Mouse (Mus musculus) ES-CJ7 (cell line): ENCODE results near the gene Tex26.
A peak's percentile ranks its signal among the peaks of the same experiment; 100 is the strongest.

ENCODE experiments used
- DNase-seq: peaks from one replicate; pipeline ENCODE4 v3.0.0; 2011; ENCODE audit warnings: low read depth, low spot score

Tex26 gene

DNA sequence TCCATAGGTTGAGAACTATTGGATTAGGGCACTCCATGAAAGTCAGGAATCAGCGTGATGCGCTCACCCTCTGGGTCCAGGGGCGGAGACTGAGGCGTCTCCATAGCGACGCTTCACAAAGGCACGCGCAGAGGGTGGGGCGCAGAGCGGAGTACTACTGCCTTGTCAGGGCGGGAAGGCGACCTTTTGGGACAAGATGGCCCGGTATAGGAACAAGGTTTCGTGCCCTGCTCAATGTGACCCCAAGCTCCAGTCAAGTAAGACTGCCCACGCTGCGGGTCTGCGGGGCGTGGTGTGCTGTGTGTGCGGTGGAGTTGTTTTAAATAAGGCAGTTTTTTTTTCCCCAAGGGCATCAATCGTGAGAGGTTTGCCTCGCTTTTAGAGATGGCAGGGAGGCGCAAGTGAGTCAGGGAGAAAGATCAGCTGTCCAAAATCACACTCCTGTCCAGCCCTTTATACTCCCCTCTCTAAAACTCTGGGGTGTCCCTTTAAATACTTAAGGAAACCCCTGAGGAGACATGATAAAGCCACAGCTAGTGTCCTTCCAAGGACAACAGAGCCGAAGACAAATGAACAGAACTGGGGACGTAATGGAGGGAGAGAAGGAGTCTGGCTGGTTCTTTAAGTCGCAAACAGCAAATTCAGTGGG lies at the start of gene Tex26:
Tex26 (plus strand) TSS at position 130 of the 649 bp plus-strand sequence.
- peak; percentile 89 for DNase-seq

DNA sequence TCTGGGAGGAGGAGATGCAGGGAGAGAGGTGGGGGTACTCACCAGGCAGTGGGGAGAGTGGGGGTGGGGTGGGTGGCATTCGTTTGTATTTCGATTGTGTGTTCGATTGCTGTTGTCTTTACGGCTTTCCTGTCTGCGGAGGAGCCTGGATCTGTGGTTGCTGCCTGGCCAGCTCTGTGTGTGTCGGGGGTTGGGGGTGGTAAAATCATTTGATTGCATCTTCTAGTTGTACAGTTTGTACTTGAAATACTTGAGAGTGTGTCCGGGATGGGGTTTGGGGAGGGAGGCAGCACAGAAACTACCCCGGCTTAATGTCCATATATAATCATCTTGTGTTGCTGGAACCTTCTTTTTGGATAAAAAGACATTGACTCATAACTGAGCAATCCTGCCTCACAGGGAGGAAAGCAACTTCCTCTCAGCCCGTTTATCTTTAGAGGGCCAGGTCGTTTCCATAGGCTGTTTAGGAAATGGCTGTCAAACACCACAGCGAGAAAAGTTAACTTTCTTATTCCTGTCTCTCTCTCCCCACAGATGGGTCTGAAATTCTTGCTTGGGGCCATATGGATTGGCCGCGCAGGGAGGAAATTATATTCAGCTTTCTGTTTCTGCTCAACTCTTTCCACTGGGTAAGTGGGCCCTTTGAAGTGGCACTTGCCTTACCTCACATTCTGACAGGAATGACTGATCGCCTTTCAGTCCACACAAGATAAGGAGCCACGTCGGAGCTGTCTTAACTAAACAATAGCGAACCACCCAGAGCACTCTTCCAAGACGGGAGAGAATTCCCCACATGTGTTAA lies 47.7 kb upstream of the Tex26 start:
- DNase-seq = no peak

DNA sequence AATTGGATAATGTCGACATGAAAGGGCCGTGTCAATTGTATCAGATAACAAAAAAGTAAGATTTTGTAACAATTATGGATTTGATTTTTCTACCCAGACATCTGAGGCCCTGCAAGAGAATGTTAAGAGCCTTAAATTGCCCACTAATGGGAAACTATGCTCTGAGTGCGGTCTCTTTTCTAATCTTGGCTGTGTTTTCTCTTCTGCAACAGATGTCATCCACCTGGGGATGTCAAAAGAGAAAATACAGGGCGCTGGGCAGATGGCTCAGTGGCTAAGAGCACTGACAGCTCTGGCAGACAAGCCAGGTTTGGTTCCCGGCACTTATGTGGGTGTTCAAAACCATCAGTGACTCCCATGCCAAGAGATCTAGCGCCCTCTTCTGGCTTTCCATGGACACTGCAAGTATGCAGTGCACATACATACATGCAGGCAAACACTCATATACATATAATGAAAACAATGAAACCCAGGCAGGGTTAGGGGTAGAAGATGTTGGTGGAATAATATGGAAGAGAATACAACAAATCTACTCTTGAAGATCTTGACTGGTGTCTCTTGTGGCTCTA lies 47.0 kb upstream of the Tex26 start:
- peak; percentile 38 for DNase-seq

DNA sequence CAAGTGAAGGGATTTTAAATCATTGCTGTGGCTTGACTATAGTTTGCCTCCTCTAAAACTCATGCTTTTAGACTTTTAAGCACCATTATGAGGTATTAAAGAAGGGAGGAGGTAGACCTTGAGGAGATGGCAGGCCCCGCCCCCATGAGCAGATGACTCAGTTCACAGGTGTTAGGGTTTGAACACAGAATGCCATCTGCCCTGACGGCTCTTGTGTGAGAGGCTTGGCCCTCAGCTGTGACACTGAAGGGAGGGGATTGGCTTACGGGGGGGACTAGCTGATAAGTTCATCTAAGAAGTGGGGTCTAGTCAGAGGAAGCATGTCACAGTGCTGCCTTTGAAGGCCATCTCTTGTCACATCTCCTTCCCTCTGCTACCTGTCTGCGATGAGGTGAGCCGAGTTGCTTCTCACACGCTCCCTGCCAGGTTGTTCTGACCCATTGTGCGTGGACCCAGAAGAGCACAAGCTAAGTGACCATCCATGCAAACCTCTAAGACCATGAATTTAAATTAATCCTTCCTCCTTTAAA lies 37.9 kb upstream of the Tex26 start:
- no peak for DNase-seq

DNA sequence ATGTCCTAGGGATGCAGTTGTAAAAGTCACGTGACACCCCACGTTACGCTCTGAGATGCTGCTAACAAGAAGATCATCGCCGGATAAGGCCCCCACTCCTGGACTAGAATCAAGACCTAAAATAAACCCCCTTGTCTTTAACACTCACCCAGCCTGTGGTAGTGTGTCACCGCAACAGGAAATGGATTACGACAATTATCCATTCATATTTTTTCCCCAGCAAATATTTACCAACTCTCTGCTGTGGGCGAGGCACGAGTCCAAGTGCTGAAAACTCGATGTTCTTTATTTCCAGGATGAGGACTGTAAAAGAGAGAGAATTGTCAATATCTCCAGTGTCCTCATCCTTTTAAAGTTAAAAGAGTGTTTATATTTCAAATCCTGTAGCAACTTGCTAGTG lies 37.4 kb upstream of the Tex26 start:
- no peak for DNase-seq

DNA sequence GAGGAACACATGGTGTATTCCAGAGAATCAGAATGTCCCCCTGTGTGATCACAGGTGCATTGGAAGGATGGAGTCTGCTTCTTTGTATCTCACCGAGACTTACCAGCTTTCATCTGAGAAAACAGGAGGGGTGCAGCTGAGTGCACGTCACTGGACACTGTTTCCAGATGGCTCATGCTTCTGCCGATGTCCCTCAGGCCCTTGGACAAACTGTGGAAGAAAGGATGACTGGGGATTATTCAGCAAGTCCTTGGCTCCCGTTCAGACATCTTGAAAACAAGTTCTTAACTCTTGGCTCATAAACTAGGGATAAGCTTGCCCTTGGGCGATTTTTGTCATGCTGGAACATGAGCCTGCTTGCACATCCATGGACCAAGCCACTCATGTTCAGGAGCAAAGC lies 36.1 kb upstream of the Tex26 start:
- DNase-seq = no peak

DNA sequence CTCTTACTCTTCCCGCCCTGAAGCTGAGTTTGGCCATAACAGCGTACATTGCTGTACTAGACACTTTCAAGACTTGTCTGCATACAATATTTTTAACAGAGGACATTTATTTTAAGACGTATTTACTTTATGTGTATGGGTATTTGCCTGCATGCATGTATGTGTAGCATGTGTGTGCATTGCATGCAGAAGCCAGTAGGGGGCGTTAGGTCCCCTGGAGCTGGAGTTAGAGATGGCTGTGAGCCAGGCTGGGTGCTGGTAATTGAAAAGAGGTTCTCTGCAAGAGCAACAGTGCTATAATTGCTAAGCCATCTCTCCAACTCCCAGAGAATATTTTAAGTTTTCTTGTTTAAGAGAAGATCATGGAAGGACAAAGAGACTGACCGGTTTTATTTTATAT lies 34.8 kb upstream of the Tex26 start:
- no peak for DNase-seq

DNA sequence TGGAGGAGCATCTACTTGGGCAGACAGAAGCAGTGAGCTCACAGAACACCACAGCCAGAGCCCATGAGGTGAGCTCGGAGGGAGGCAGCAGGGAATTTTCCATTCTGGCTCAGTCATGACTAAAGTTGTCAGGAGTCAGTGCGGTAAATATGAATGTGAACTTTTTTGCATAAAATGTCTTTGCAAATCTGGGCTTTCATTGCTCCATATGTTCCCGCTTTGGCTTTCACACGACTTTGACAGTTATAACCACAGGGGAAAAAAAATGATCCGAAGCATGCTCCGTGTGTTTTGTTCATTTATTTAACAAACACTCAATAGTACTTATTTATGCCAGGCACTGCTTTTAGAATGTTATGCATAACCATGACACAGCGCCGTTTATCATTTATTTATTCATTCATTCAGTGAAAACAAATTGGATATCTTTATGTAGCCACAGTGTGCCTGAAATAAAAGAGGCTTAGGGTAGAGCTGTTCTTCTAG lies 32.6 kb upstream of the Tex26 start:
- DNase-seq = no peak

DNA sequence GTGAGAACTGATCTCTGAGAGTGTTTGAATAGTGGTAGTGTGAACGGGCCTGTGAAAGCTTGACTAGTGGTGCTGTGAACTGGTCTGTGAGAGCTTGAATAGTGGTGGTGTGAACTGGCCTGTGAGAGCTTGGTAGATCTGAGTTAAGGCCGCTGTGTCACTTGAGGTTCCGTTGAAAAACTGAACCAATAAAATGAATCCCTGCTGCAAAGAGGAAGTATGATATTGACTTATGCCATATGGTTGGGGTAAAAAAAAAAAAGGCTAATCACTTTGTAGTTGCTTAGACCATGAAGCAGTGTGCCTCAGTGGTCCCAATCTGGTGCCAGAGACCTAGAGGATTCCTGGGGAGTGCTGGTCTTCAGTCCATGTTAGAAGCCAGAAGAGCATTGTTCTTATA lies 30.0 kb upstream of the Tex26 start:
- no peak for DNase-seq

DNA sequence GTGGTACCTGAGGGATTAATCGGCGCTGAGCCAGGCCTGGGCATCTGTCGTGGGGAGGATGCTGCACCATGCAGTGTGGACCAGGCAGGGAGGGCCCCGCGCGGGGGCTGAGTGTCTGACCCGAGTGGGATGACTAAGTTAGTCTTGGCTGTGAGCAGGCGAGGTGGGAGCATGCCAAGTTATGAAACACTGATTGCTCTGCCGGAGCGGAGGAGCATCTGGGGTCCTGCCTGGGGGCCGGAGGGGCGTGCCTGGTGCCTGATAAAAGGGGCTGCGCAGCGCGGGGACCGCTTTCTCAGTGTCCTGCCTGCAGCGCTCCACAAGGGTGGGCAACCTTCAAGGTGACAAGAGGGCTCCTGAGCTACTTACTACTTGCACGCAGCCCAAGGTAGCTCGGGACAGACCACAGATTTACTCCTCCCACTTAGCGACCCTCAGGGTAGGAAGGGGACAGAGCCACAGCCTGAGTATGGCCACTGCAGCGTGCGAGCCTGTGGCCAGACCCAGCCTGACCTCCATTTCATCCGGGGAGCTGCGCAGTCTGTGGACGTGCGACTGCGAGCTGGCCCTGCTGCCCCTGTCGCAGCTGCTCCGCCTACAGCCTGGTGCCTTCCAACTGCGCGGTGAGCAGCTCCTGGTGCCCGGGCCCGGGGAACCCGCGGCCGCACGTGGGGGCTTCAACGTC lies 27.8 kb upstream of the Tex26 start, which contains the start of gene Medag:
Medag (plus strand) TSS at position 241 of the 685 bp plus-strand sequence.
- no peak for DNase-seq

DNA sequence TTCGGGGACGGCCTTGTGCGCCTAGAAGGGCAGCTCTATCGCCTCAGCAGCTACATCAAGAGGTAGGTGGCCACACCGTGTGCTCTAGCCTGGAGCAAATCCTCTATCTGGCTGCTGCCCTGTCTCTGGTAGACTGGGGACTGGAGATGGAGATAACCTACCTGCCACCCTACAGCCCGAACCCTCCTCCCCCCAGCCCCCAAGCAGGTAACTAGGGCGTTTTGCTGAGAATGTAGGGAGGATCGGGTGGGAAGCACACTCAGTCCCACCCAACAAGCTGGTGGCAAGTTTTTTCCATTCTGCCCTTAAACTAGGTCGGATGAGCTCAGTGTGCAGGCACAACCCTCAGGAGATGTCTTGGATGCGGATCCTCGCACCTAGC lies 27.3 kb upstream of the Tex26 start:
- no peak for DNase-seq

DNA sequence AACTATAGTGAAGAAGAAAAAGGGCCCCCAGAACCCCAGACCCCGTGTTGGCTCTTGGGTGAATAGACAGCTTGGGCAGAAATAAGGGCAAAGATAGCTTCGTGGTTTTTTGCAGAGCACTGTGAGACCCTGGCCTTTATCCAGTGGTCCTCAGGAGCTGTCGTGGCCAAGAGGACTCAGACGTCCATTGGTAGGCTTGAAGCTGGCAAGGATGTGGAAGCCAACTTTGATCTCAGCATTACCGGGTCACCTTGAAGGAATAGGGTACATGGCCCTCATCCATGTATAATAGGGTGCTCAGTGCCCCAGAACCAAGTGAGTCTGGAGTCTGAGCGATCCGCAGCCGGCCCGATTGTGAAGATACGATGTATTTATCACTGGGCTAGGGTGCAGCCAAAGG lies 26.8 kb upstream of the Tex26 start:
- no peak for DNase-seq

DNA sequence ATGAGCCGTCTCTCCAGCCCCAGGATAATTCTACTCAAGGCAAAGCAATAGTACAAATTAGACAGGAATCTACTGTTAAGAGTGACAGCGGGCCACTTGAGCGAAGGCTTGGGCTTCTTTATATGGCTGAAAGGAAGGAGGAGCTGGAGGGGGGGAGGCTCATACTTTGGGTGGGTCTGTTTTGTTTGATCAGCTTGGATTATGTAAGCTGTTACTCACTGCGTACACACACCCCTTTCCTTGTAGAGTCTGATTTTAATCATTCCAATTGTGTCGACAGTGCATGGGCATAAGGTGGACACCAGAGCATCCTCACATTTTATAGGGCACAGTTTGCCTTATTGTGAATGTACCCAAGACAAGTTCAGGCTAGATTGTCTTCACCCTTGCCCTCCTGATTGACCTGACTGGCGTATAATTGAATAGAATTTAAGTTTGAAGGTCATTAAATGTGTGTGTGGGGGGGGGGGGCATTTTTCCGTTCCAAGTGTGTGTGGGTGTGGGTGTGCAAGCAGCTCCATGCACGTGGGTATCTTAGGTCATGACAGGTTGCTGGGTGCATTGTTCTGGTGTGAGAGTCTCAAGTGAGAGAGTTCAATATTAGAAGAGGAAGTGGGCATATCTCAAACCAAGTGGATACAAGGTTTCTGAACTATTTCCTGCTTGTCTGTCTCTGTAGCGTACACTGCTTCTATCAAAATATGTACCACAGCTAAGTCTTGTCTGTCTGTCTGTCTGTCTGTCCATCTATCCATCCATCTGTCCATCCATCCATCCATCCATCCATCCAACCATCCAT lies 24.9 kb upstream of the Tex26 start:
- no peak for DNase-seq

DNA sequence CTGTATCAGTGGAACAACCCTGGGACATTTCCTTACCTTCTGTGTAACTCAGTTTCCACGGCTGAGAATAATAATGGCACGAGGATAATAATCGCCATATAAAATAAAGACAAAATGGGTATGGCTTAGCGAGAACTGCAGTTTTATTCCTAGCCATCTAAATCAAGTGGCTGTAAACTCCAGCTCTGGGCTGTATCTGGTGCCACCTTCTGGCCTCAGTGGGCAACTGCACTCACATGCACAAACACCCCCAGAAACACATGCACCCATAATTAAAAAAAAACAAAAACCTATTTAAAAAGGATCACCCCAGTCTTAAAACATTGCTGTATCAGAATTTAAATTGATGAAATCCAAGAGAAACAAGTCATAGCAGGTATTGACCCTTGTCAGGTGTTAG lies 22.1 kb upstream of the Tex26 start:
- peak; percentile 29 for DNase-seq

DNA sequence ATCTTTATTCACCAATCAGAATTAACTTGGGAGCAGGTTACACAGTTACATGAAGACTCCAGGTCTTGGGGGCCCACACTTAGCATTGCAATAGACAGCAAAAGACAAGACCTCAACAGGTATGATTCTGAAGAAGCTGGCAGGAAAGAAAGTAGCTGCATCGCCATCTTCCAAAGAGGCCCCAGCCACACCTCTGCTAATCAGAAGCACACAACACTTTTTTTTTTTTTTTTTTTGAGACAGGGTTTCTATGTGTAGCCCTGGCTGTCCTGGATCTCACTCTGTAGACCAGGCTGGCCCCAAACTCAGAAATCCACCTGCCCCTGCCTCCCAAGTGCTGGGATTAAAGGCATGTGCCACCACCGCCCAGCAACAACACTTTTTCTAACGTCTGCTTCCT lies 12.9 kb upstream of the Tex26 start:
- DNase-seq = no peak

DNA sequence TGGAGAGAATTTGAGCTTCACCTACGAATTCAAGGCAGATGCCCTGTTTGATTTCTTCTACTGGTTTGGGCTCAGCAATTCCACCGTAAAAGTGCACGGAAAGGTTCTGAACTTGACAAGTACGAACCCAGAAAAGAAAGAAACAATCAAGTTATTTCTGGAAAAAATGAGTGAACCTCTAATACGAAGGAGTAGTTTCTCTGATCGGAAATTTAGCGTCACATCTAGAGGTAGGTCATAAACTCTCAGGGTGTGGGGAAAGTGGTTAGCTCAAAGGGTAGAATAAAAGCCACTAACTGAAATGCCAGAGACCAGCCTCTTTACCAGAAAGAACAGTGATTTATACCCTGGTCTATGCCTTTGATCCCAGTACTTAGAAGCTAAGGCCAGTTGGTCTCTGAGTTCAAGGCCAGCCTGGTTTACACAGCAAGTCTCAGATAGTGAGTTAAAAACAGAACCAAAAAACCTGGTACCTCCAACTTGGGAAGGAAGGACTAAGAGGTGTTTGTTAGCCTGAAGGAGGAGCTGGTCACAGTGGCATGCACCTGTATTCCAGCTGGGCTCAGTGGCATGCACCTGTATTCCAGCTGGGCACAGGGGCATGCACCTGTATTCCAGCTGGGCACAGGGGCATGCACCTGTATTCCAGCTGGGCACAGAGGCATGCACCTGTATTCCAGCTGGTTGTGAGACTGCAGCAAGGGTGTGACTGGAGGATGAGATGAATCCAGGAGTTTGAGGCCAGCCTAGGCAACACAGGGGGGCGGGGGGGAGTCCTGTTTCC lies 12.0 kb upstream of the Tex26 start:
- DNase-seq = no peak

DNA sequence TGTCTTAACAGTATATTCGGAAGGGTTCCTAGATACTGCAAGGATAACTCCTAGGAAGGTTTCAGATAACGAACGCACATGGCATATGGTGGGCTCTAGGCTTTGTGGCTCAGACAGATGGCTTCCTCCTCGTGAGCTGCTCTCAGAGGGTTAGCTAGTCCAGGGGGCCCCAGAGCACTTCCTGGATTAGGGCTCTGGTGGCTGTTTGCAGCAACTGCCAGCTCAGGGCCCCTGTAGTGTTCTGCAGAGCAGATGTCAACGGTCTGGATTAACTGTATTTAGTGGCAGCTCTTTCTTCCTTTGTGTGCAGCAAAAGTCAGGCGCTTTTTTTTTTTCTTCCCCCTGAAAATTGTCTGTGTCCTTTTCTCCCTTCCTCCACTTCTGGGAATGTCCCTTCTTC lies 11.1 kb upstream of the Tex26 start:
- DNase-seq = no peak

DNA sequence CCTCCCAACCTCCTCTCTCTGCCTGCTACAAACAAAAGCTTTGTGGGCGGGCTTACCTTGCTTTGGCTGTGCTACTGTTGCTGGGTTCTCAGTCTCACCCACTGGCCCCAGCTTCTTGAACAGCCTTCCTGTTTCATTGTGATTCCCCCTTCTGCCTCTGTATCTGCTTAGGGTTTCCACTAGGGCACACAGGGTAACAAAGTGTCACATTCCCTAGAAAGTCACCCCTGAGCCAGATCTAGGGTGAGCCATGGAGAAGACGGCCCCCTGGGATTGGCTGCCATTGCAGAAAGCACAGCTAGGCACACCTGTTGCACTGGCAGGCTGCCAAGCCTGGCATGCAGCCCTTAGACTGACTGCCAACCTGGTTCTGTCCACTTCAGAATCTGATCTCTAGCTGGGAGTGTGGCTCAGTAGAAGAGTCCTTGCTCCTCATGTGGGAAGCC lies 10.6 kb upstream of the Tex26 start:
- DNase-seq = no peak

DNA sequence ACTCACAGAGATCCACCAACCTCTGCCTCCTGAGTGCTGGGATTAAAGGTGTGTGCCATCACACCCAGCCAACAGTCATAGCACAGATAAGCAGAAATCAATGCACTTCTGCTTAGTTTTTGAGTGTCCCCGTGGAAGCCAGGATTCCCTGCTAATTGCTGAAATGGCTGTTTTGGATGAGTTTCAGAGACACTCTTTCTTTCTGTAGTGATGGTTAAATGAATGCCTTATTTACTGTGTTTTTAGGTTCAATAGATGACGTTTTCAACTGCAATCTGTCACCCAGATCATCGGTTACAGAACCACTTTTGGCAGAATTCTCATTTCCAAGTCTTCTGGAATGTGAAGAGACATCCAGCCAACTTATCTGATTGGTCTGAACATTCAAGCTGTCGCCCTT lies 9.9 kb upstream of the Tex26 start:
- no peak for DNase-seq

DNA sequence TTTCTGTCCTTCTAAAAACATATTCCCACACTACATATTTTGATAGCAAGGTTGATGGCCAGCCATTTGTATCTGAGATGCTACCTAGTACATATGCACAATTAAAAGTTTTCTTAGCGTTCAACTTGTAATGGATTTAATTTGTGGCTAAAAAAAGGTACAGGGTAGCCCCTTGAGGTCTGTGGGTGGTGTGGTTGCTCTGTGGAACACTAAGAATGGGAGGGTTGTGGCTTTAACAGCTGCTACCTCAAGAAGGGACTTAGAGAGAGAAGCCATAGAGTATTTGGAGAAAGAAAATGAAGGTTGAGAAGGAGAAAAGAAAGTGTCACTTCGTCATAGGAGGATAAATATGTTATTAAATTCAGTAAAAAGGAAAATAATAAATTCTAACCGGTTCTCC lies 8.5 kb upstream of the Tex26 start:
- DNase-seq = no peak
